In the genomic region with DNA sequence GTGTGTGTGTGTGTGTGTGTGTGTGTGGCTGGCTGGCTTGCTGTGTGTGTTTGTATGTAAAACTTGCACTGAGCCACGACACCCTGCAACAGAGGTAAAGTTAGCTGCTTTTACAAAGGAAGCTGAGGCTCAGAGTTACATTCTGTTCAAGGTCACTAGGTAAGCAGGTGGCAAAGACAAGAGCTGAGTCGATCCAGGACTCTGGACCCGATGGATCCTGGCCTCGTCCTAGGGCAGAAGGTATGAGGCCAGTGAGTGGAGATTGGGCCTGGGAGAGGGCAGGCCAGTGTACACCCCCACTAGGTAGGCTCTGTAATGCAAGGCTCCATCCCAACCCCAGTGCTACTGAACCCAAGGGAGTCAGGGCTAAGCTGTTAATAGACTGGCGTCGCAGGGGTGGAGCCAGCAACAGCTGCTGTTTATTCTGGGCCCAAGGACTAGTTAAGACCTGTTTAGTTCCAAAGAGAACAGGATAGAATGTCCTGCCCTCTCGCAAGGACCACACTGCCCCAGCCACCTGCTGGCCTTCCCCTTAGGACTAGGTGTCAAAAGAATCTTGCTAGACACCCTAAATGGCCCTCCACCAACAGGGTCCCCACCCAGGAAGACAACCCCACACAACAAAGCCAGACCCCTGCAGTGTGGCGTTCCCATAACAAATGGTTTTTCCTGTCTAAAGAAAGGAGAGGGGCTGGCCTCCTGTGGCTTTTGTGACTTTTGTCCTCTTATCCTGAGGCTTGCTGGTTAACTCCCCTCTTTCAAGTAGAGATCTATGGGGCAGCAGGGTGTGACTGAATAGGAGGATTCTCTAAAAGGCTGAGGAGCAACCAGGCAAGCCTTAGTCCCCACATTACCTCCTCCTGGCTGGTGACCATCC, we compare ENCODE assay signal across 9 mouse cellular contexts. TPM values are rescaled to one million over a fixed set of nuclear protein-coding genes. Genes with fewer than 3 reads are reported as not detected.
DNase-seq lines count a peak whose midpoint lies in the region; ATAC-seq and TF ChIP-seq lines count a peak whose summit lies in the region.
"Had no signal": no experiment of that assay in that cellular context is flagged by ENCODE, and none has a peak within 500 bp of the region (broad histone marks: within the 10 kb centered on the region; RNA-seq: fewer than 3 reads in every experiment).

No protein-coding gene starts in this region.

- no peak overlapping the region for H3K4me3 ChIP-seq in hindbrain, embryonic 10.5 days
- no peak overlapping the region for H3K4me3 ChIP-seq in hindbrain, postnatal 0 days (ENCODE audit: low read length)
- H3K4me3 ChIP-seq in embryonic facial prominence, embryonic 10.5 days: no peak overlapping the region
- H3K4me3 ChIP-seq in limb, embryonic 15.5 days: no peak overlapping the region

- H3K9me3 ChIP-seq in hindbrain, embryonic 10.5 days: no peaks in the 10 kb centered on the region
- H3K9me3 ChIP-seq in hindbrain, postnatal 0 days (ENCODE audit: low read length): no peaks in the 10 kb centered on the region
- no peaks in the 10 kb centered on the region for H3K9me3 ChIP-seq in embryonic facial prominence, embryonic 10.5 days
- H3K9me3 ChIP-seq in limb, embryonic 15.5 days: no peaks in the 10 kb centered on the region

- WGBS in hindbrain, embryonic 10.5 days: 22% methylated on average over 8 of the region's 8 CpGs
- WGBS in hindbrain, postnatal 0 days: 41% methylated on average over 8 of the region's 8 CpGs
- 44% methylated on average over 8 of the region's 8 CpGs for WGBS in embryonic facial prominence, embryonic 10.5 days
- WGBS in limb, embryonic 15.5 days: 41% methylated on average over 8 of the region's 8 CpGs

- H3K9ac ChIP-seq in hindbrain, postnatal 0 days (replicated peaks; ENCODE audit: low read length): no peak overlapping the region
- no peak overlapping the region for H3K9ac ChIP-seq in limb, embryonic 15.5 days

- peaks cover 28% of the 10 kb centered on the region for H3K27me3 ChIP-seq in hindbrain, embryonic 10.5 days (ENCODE audit: insufficient read depth, poor library complexity, severe bottlenecking)
- no peaks in the 10 kb centered on the region for H3K27me3 ChIP-seq in hindbrain, postnatal 0 days (ENCODE audit: insufficient read depth, low read length)
- no peaks in the 10 kb centered on the region for H3K27me3 ChIP-seq in embryonic facial prominence, embryonic 10.5 days (replicated peaks; ENCODE audit: low read depth, poor library complexity, severe bottlenecking)
- no peaks in the 10 kb centered on the region for H3K27me3 ChIP-seq in limb, embryonic 15.5 days
- H3K27me3 ChIP-seq: Patski had no signal

- no peak overlapping the region for H3K4me2 ChIP-seq in hindbrain, postnatal 0 days (ENCODE audit: low read depth, low read length)
- H3K4me2 ChIP-seq in limb, embryonic 15.5 days: no peak overlapping the region

- peak overlapping the region; percentile 70 for H3K27ac ChIP-seq in hindbrain, embryonic 10.5 days
- no peak overlapping the region for H3K27ac ChIP-seq in hindbrain, postnatal 0 days
- peak overlapping the region; percentile 61 for H3K27ac ChIP-seq in embryonic facial prominence, embryonic 10.5 days (replicated peaks)
- H3K27ac ChIP-seq in limb, embryonic 15.5 days: peak overlapping the region; percentile 43; the same call in 1 of the 2 replicates

- no peak for ATAC-seq in hindbrain, postnatal 0 days
- ATAC-seq in limb, embryonic 15.5 days (ENCODE audit: insufficient number of reproducible peaks, low FRiP score, low TSS enrichment, low read depth): peak; percentile 59; the same call in 1 of the 2 replicates
- ATAC-seq: Patski had no signal

- no peak for DNase-seq in hindbrain, embryonic 10.5 days (ENCODE audit: low spot score)
- DNase-seq in hindbrain, postnatal 0 days (ENCODE audit: low spot score): no peak
- DNase-seq in A20 (ENCODE audit: low read depth, low spot score): peak; percentile 78
- DNase-seq in embryonic facial prominence, embryonic 10.5 days (ENCODE audit: low spot score): no peak
- DNase-seq in cerebellum, postnatal 14 days: no peak
- DNase-seq in testis, postnatal 10 days (ENCODE audit: low spot score): no peak
- no peak for DNase-seq in neural tube, embryonic 10.5 days (ENCODE audit: extremely low spot score, low spot score)

- H3K36me3 ChIP-seq in hindbrain, embryonic 10.5 days: 0 out of 2 replicates have a peak, but pooled peaks cover 5% of the 10 kb centered on the region
- H3K36me3 ChIP-seq in hindbrain, postnatal 0 days (ENCODE audit: insufficient read depth, low read length): no peaks in the 10 kb centered on the region
- no peaks in the 10 kb centered on the region for H3K36me3 ChIP-seq in embryonic facial prominence, embryonic 10.5 days (replicated peaks)
- H3K36me3 ChIP-seq in limb, embryonic 15.5 days: no peaks in the 10 kb centered on the region

- TF ChIP-seq CTCF in hindbrain, postnatal 0 days (IDR thresholded peaks at IDR 0.05; ENCODE audit: low read depth): no peak

- H3K4me1 ChIP-seq in hindbrain, embryonic 10.5 days (replicated peaks): peaks cover 89% of the 10 kb centered on the region
- H3K4me1 ChIP-seq in hindbrain, postnatal 0 days (ENCODE audit: insufficient read depth, low read length): peaks cover 25% of the 10 kb centered on the region
- H3K4me1 ChIP-seq in embryonic facial prominence, embryonic 10.5 days: peaks cover 79% of the 10 kb centered on the region
- peaks cover 81% of the 10 kb centered on the region for H3K4me1 ChIP-seq in limb, embryonic 15.5 days

RNA-seq across cellular contexts. Expression of gene Sh3pxd2a, which starts 13.7 kb away (rescaled TPM):
- polyA plus RNA-seq in hindbrain, embryonic 10.5 days (2016; fragmentation: Nextera tagmentation; extraction: Ambion mirVana): 2.7 TPM in 2 replicates
- total RNA-seq in hindbrain, postnatal 0 days (2014; rRNA removed): 21.9 and 25.5 TPM in 2 replicates
- 1.4 and 1.8 TPM in 2 replicates for polyA plus RNA-seq in hindbrain, postnatal 0 days (2015; fragmentation: Nextera tagmentation; extraction: Ambion mirVana)
- 2.6 and 2.9 TPM in 2 replicates for polyA plus RNA-seq in embryonic facial prominence, embryonic 10.5 days (2016; fragmentation: Nextera tagmentation; extraction: Ambion mirVana)
- polyA plus RNA-seq in limb, embryonic 15.5 days (2015; fragmentation: Nextera tagmentation; extraction: Ambion mirVana): 12.2 and 12.4 TPM in 2 replicates
